Mouse (Mus musculus) ovary, postnatal 10 days (tissue): ENCODE measurements at regions not wholly inside any gene's neighbourhood (a gene's known extent, or its start where the extent isn't known, plus 50 kb on each side); places are given as distances from the start of the nearest gene placed in this dataset.

ENCODE experiments used
- DNase-seq: peaks from one replicate; pipeline ENCODE4 v3.0.0; 2022; ENCODE audit warnings: low spot score

DNA sequence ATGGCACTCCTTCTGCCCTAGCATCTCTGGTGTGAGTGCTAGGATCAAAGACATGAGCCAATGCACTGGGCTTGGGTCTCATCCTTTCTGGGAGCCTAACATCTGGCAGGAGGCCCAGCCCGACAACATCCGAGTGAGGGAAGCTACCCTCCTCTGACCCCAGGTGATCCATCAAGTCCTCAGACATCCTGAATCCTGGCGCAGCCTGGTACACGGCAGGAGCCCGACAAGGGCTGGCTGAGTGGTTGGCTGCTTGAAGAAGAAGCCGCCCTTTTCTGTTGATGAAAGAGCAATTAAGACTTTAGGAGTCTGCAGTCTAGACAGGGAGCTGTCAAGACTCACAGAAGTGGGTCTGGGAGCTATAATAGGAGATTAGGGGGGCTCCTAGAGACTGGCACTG lies 342.1 kb downstream of the Rps24 start:
- no peak for DNase-seq

DNA sequence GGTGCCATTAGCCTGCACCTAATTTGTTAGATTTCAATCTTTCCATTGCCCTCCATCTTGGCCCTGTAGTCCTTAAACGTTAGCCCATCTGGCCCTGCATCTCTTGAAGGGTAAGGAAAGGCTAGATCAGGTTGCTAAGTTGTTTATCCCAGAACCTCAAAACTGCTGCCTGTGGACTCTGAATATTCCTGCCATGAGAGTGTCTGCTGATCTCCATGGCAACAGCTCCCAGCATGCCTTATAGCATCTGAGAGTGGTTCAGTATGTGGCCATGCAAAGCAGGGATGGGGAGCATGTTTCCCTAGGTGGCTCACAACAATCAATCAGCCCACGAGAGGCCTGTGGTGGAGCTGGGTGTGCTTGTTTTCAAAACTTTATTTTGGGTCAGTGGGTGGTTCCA lies 346.3 kb downstream of the Rps24 start:
- no peak for DNase-seq

- DNase-seq, result no peak
Measured at GRCm38 (mm10) chr14:24838219-24838618, 351.3 kb downstream of the Rps24 start.

DNA sequence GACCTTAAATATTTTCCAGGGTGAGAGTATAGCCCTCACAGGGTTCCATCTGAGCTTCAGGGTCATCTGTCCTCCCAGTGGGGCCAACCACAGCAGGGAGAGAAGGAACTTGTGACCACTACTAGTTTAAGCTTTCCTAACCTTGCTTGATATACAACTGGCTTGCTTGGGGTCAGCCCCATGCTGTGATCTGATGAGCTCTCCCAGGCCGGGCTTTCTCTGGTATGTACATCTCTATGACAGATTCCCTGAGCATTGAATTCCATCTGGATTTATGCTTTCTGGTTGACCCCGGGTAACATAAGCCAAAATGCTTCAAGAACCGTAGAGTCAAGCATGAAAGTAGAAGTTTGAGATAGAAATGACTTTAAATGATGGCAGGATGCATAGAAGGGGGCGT lies 352.1 kb downstream of the Rps24 start:
- DNase-seq, result no peak

DNA sequence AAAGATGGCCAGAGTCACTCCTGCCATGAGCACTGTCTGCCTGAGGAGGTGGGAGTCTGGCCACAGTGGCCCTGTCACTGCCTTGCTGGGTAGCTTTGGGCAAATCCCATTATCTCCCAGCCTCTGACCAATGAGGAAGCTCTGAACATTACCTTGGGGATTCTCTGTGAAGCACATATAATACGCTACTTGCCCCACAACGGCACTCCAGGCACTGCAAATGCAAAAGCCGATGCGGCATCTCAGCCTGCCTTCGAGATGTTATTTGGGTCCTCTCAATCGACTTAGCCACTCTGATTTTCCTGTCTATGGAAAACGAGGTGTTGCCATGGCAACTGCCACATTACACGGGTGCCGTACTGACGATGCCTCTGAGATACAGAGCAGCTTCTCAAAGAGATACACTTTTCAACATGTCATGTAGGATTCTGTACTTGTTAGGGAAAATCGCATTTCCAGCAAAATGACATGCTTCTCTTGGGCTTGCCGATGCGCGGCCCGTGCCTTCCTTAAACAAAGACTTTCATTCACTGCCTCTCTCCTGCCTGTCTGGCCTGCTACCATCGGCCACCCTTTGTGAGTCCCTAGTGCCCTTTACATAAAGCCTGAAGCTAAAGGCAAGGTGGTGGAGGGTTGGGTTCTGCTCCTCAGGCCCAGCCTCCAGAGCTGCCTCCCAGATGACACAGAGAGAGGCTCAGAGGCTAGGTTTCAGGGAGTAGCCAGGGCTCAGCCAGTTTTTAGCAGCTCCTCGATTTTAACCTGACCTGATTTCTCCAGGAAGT lies 355.0 kb downstream of the Rps24 start:
- no peak for DNase-seq

DNA sequence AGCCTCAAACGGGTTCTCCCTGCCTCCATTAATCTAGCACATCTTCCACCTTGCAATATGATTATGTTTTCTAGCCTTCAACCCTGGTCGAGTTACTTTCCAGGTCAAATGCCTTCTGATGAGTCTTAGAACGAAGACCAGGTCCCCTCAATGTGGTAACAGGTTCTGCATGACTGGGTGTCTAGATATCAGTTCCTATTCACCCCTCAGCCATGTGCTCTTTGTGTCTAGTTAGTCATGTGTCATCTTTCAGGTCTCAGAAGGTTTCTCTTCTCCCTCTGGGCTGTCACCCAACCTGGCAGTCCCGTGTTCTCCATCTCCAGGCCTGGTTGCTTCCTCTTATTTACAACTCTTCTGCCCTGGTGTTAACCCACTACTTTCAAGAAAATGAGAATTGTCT lies 356.7 kb downstream of the Rps24 start:
- no peak for DNase-seq

DNA sequence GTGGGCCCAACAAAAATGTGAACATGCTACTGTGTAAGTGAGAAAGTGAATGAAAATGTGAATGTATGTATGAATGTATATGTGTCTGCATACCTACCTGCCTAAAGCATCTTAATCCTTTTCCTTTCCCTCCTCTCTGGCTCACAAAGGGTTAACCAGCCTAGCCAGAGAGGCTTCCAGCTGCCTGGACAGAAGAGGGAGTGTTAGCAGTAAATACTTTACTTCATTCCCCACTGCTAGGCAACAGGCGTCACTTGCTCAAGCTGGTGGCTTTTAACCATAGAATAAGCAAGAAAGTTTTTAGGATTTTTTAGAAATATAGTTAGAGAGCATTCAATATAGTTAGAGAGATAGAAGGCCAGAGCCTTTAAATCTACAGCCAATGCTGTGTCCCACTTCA lies 363.6 kb downstream of the Rps24 start:
- DNase-seq, result no peak

DNA sequence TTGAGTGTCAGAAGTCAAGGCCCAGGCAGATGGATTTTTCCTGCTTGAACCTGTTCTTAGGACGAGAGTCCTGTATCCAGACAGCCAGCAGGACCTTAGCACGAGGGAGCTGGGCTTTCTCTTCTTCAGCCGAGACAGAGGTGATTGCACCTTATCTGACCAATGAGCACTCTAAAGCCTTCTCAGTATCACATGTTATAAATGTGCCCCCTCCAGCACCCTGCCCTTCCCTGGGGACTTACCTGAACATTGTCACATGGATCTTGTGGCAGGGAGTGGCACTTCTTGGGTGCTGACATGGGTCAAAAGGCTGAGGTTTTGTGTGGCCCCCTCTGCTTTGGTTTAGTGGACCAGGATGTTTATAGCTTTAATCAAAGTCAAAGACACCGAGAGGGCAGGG lies 367.5 kb downstream of the Rps24 start:
- no peak for DNase-seq

GRCm38 (mm10) chr14:24862171-24862570 lies 375.2 kb downstream of the Rps24 start:
- DNase-seq, result no peak

GRCm38 (mm10) chr14:24862661-24863060 lies 375.7 kb downstream of the Rps24 start:
- no peak for DNase-seq

DNA sequence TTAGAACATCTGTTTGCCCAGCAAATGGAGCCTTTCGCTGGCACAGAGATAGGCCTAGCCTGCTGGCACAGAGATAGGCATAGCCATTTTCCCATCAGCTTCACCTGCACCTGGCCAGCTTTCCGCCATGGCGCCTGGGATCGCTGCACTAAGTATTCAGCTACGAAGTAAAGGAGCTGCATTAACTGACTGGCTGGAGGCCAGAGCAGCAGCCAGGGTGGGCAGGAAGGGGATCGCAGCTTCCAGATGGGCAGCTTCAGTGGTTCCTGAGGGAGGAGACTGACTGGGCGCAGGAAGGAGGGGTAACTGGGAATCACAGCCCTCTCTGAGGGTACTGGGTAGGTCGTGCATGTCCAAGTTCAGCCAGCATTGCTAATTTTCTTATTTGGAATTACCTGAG lies 376.2 kb downstream of the Rps24 start:
- no peak for DNase-seq

GRCm38 (mm10) chr14:24865579-24866230 lies 378.8 kb downstream of the Rps24 start:
- no peak for DNase-seq

DNA sequence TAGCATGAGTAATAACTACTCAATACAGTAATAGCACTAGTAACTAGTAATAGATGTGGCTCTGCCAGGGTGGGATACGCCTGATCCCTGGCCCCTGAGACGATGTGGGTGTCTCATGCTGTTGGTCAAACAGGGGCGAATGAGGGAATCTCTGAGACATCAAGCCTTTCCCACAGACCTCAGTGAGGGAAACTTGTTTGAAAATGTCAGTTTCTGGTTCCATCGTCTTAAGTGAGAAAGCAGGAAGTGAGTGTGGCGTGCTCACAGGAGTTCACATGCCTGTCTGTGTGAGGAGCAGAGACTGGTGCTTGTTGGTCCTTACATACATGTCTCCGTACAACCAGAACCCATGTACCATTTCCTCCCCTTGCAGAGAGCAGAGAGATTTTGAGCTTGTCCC lies 380.9 kb downstream of the Rps24 start:
- no peak for DNase-seq

DNA sequence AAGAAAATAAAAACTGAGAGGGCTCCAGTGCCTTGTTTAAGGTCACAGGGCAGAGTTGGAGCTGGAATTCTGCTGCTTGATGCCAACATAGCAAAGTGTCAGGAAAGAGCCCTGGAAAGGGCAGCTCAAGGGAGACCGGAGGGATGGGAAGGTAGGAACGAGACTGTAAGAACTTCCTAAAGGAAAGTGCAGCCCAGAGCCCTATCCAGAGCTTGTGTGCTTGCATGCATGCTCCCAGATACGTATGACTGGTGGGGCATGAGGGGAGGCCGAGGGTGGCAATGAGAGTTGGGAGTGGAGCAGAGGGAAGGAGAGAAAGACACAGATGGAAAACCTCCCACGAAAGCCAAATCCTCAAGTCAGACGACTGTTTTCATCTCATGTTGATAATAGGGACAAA lies 381.8 kb downstream of the Rps24 start:
- DNase-seq, result no peak

DNA sequence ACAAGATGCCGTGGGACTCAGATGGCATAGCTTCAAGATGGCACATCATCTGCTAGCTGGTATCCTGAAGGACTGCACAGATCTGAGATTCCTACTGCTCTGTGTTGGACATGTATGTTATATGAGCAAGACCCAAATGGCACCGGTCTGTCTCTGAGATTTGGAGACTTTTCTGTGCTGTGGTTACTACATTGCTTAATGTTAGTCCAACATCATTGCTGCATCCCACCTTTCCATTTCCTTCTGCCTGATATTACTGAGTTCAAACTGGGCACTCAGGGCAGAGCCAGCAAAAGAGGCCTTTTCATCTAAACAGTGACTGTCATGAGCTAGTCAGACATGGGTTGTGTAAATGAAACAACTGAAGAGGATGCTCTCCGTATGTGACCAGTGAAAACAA lies 383.3 kb downstream of the Rps24 start:
- DNase-seq, result no peak

GRCm38 (mm10) chr14:24871392-24871998 lies 384.6 kb downstream of the Rps24 start:
- DNase-seq, result no peak

- DNase-seq, result no peak
Measured at GRCm38 (mm10) chr14:24872931-24873330, 386.0 kb downstream of the Rps24 start.

DNA sequence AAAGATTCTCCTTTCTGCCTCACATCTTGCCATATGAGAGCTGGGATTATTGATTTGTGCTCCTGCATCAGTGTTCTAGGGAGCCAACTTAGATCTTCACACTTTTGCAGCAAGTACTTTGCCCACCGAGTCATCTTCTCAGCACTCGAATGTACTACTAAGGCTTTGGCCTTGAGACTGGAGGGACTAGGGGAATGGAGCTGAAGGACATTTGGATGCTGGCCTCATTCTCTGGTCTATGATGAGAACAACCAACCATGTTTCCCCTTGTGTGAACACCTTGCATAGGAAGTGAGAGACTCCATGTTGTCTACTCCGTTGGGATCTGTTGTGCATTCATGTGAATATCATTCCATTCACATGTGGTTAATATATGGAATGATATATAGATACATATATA lies 386.5 kb downstream of the Rps24 start:
- DNase-seq, result no peak

DNA sequence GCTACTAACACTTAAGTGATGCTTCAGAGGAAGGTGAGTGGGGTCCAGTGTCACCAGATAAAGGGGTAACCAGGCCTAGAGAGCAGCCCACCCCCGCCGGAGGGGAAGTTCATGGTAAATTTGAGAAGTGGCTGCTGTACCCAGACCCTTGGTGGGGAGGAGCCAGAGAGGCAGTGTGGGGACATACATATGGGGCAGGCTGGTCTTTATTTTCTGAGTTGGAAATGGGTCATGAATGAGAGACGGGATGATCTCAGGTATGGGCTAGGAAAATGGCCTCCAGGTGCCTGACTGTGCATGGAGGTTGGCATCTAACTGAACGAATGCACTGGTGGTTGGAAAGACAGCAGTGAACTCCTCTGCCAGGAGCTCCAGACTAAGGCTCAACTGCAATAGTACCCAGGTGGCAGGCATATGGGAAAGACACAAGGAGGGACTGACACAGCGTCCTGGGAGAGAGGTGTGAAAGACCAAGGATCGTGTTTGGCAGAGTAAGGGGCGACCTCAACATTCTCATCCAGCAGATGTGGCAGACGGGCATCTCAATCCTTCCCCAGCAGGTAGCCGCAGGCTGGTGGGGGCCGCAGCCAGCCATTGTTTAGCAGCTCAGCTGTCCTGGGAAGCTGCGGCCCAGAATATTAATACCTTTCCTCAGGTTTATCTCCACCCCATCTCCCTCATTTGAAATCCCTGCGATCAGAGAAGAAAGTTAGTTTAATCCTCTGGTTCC lies 387.7 kb downstream of the Rps24 start:
- DNase-seq, result no peak

DNA sequence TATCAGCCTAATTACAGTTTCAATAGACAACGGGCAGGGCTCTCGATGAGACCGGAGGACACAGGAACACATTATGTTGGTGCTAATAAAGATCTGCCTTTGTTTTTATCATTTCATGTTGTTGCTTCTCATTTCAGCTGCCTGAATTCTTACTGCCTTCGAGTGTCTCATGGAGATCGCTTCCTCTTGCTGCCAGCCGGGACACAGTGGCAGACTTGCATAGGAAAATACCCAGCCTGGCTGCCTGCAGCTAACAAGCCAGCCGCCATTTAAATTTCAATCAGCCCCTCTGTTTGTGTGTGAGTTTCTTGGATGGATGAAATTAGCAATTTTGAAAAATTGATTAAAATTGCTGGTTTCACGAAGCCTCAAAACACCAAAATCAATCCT lies 388.2 kb downstream of the Rps24 start:
- no peak for DNase-seq

GRCm38 (mm10) chr14:24875934-24876333 lies 389.0 kb downstream of the Rps24 start:
- DNase-seq, result no peak

DNA sequence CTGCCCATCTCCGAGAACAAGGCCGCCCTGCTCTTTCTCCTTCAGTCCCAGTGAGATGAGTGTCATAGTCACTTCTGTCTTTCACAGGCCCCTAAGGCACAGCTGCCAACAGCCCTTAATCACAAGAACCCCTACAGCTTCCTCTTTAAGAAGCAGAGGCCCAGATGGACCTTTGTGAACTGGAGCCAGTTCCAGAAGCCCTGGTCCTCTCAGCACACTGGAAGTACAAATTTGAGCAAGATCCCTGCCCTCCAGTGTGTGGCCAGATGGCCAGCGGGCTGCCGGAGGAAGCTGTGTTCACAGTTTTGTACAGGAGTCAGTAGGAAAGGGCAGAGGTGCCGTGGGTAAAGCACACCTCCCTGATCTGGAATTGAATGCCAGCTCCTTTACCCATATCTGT lies 389.6 kb downstream of the Rps24 start:
- DNase-seq, result no peak

DNA sequence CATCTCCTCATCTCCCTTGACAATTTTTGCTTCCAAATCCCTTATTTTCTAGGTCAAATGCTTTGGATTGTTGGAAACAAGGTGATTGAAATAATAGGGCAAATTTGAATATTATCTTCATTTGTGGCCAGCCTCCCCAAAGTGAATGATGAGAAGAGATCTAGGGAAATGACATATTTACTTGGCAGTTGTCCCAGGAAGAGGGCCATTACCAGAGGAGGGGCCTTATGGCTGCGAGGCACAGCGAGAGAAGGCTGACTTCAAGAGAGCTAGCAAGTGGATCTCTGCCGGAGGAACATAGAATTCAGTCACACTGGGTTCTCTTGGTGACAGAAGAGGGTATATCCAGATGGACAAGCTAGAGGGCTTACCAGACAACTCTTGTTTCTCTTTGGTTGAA lies 390.9 kb downstream of the Rps24 start:
- no peak for DNase-seq
